ENCODE assay signal across 12 mouse cellular contexts in genomic region chr15:62952487-62953214, GRCm38 (mm10).
DNase-seq lines count a peak whose midpoint lies in the region; ATAC-seq and TF ChIP-seq lines count a peak whose summit lies in the region.
"Had no signal": no experiment of that assay in that cellular context is flagged by ENCODE, and none has a peak within 500 bp of the region (broad histone marks: within the 10 kb centered on the region; RNA-seq: fewer than 3 reads in every experiment).

No protein-coding gene starts in this region.

- H3K27me3 ChIP-seq in heart, embryonic 13.5 days (replicated peaks), result no peaks in the 10 kb centered on the region
- H3K27me3 ChIP-seq in lung, embryonic 14.5 days (ENCODE audit: insufficient read depth, low read length), result no peaks in the 10 kb centered on the region
- no peaks in the 10 kb centered on the region for H3K27me3 ChIP-seq in intestine, embryonic 15.5 days (replicated peaks)
- no peaks in the 10 kb centered on the region for H3K27me3 ChIP-seq in stomach, embryonic 14.5 days (ENCODE audit: control insufficient read depth, insufficient read depth, low read length)

- H3K9me3 ChIP-seq in heart, embryonic 13.5 days, result no peaks in the 10 kb centered on the region
- no peaks in the 10 kb centered on the region for H3K9me3 ChIP-seq in lung, embryonic 14.5 days (ENCODE audit: low read depth, low read length)
- no peaks in the 10 kb centered on the region for H3K9me3 ChIP-seq in intestine, embryonic 15.5 days
- H3K9me3 ChIP-seq in stomach, embryonic 14.5 days (ENCODE audit: control insufficient read depth, low read depth, low read length), result no peaks in the 10 kb centered on the region

- WGBS in heart, embryonic 13.5 days, result 71% methylated on average over 5 of the region's 5 CpGs
- WGBS in lung, embryonic 14.5 days, result 62% methylated on average over 5 of the region's 5 CpGs
- 55% methylated on average over 5 of the region's 5 CpGs for WGBS in intestine, embryonic 15.5 days
- 59% methylated on average over 5 of the region's 5 CpGs for WGBS in stomach, embryonic 14.5 days

- H3K4me1 ChIP-seq in heart, embryonic 13.5 days, result 0 out of 2 replicates have a peak, but pooled peaks cover 3% of the 10 kb centered on the region
- H3K4me1 ChIP-seq in lung, embryonic 14.5 days (ENCODE audit: insufficient read depth), result no peaks in the 10 kb centered on the region
- no peaks in the 10 kb centered on the region for H3K4me1 ChIP-seq in intestine, embryonic 15.5 days (replicated peaks)
- 0 out of 2 replicates have a peak, but pooled peaks cover 7% of the 10 kb centered on the region for H3K4me1 ChIP-seq in stomach, embryonic 14.5 days (ENCODE audit: control insufficient read depth, insufficient read depth, low read length)

- no peak overlapping the region for H3K4me2 ChIP-seq in heart, embryonic 13.5 days
- no peak overlapping the region for H3K4me2 ChIP-seq in lung, embryonic 14.5 days
- H3K4me2 ChIP-seq in intestine, embryonic 15.5 days (replicated peaks), result no peak overlapping the region
- no peak overlapping the region for H3K4me2 ChIP-seq in stomach, embryonic 14.5 days (replicated peaks; ENCODE audit: low read depth, low read length)

- no peak for ATAC-seq in heart, embryonic 13.5 days (ENCODE audit: extremely low read depth, insufficient number of reproducible peaks, low FRiP score, low TSS enrichment)
- no peak for ATAC-seq in lung, embryonic 14.5 days (ENCODE audit: insufficient read depth)
- no peak for ATAC-seq in intestine, embryonic 15.5 days
- no peak for ATAC-seq in stomach, embryonic 14.5 days (ENCODE audit: insufficient number of reproducible peaks, insufficient read depth, low FRiP score, low read depth)
- ATAC-seq: liver, postnatal 0 days had no signal

- peak overlapping the region; percentile 63 for H3K27ac ChIP-seq in heart, embryonic 13.5 days (replicated peaks)
- peak overlapping the region; percentile 30; the same call in 1 of the 2 replicates for H3K27ac ChIP-seq in lung, embryonic 14.5 days (ENCODE audit: low read depth)
- peak overlapping the region; percentile 54; the same call in 1 of the 2 replicates for H3K27ac ChIP-seq in intestine, embryonic 15.5 days
- peak overlapping the region; percentile 78 for H3K27ac ChIP-seq in stomach, embryonic 14.5 days (ENCODE audit: low read length)

- no peak for DNase-seq in heart, adult 9 months (ENCODE audit: low spot score in 2 of 2)
- no peak for DNase-seq in lung, embryonic 14.5 days
- no peak for DNase-seq in lung, postnatal 36 days
- no peak for DNase-seq in thymus, postnatal 25 days
- DNase-seq in layer of hippocampus, postnatal 10 days (ENCODE audit: low spot score in 2 of 2), result no peak
- DNase-seq: adrenal gland, postnatal 25 days; cerebellum, adult 11 months; kidney, adult 8-10 months; liver, postnatal 0 days had no signal

- no peaks in the 10 kb centered on the region for H3K36me3 ChIP-seq in heart, embryonic 13.5 days
- H3K36me3 ChIP-seq in lung, embryonic 14.5 days (ENCODE audit: insufficient read depth), result no peaks in the 10 kb centered on the region
- no peaks in the 10 kb centered on the region for H3K36me3 ChIP-seq in intestine, embryonic 15.5 days
- H3K36me3 ChIP-seq in stomach, embryonic 14.5 days (ENCODE audit: control insufficient read depth, insufficient read depth, low read length), result no peaks in the 10 kb centered on the region

- no peak overlapping the region for H3K4me3 ChIP-seq in heart, embryonic 13.5 days
- H3K4me3 ChIP-seq in lung, embryonic 14.5 days (ENCODE audit: low read depth, low read length), result no peak overlapping the region
- no peak overlapping the region for H3K4me3 ChIP-seq in intestine, embryonic 15.5 days (replicated peaks)
- no peak overlapping the region for H3K4me3 ChIP-seq in stomach, embryonic 14.5 days (ENCODE audit: low read depth, low read length)

- TF ChIP-seq CTCF in lung, embryonic 14.5 days (IDR thresholded peaks at IDR 0.05; ENCODE audit: low read depth), result no peak

- H3K9ac ChIP-seq in heart, embryonic 13.5 days, result no peak overlapping the region
- H3K9ac ChIP-seq in lung, embryonic 14.5 days, result no peak overlapping the region
- no peak overlapping the region for H3K9ac ChIP-seq in intestine, embryonic 15.5 days
- no peak overlapping the region for H3K9ac ChIP-seq in stomach, embryonic 14.5 days (replicated peaks; ENCODE audit: low read depth, low read length)
- H3K9ac ChIP-seq: liver, postnatal 0 days had no signal
